Mouse (Mus musculus): Measurements from ENCODE around the gene C2cd4c.
A peak's percentile ranks its signal among the peaks of the same experiment; 100 is the strongest.

The C2cd4c gene

GRCm38 (mm10) chr10:79612192-79613135, 1.4 kb downstream of the C2cd4c start:
- peak in 1 of 2 experiments; percentile 24 for DNase-seq

- DNase-seq, result no peak
Observed at GRCm38 (mm10) chr10:79611296-79611695, 2.5 kb downstream of the C2cd4c start.

GRCm38 (mm10) chr10:79609276-79609675, 4.5 kb downstream of the C2cd4c start:
- no peak for DNase-seq

- no peak for DNase-seq
Observed at GRCm38 (mm10) chr10:79607892-79608291, 5.9 kb downstream of the C2cd4c start.

GRCm38 (mm10) chr10:79606537-79606936, 7.3 kb downstream of the C2cd4c start:
- DNase-seq, result no peak

GRCm38 (mm10) chr10:79597936-79598230, 15.9 kb downstream of the C2cd4c start:
- DNase-seq, result no peak

GRCm38 (mm10) chr10:79597051-79597935, 16.5 kb downstream of the C2cd4c start:
- DNase-seq, result no peak

GRCm38 (mm10) chr10:79595590-79595929, 18.3 kb downstream of the C2cd4c start:
- DNase-seq, result no peak

GRCm38 (mm10) chr10:79594872-79595589, 18.8 kb downstream of the C2cd4c start:
- peak; percentile 36 to 64 for DNase-seq

- DNase-seq, result no peak
Observed at GRCm38 (mm10) chr10:79594111-79594510, 19.7 kb downstream of the C2cd4c start.

GRCm38 (mm10) chr10:79590702-79591101, 23.1 kb downstream of the C2cd4c start:
- DNase-seq, result peak in 1 of 2 experiments; percentile 8

- no peak for DNase-seq
Observed at GRCm38 (mm10) chr10:79587752-79588126, 26.1 kb downstream of the C2cd4c start.

- no peak for DNase-seq
Observed at GRCm38 (mm10) chr10:79587061-79587751, 26.6 kb downstream of the C2cd4c start, which contains the start of gene Theg. Gene Theg, minus strand, starts transcription at chr10:79587331.

- no peak for DNase-seq
Observed at GRCm38 (mm10) chr10:79586243-79586642, 27.6 kb downstream of the C2cd4c start.

- no peak for DNase-seq
Observed at GRCm38 (mm10) chr10:79585723-79586122, 28.1 kb downstream of the C2cd4c start.

GRCm38 (mm10) chr10:79585136-79585535, 28.7 kb downstream of the C2cd4c start:
- DNase-seq, result no peak

GRCm38 (mm10) chr10:79584426-79584825, 29.4 kb downstream of the C2cd4c start:
- DNase-seq, result no peak

- DNase-seq, result no peak
Observed at GRCm38 (mm10) chr10:79584021-79584420, 29.8 kb downstream of the C2cd4c start.

- no peak for DNase-seq
Observed at GRCm38 (mm10) chr10:79581501-79581900, 32.3 kb downstream of the C2cd4c start.

GRCm38 (mm10) chr10:79580811-79581210, 33.0 kb downstream of the C2cd4c start:
- DNase-seq, result peak in 1 of 2 experiments; percentile 49

- DNase-seq, result no peak
Observed at GRCm38 (mm10) chr10:79580356-79580755, 33.5 kb downstream of the C2cd4c start.

- no peak for DNase-seq
Observed at GRCm38 (mm10) chr10:79579781-79580180, 34.0 kb downstream of the C2cd4c start.
